In genomic region chr2:48950316-48950880, GRCm38 (mm10) we compare ENCODE assay signal across 9 mouse cellular contexts. TPM values are rescaled to one million over a fixed set of nuclear protein-coding genes. Genes with fewer than 3 reads are reported as not detected.
DNase-seq lines count a peak whose midpoint lies in the region; ATAC-seq lines count a peak whose summit lies in the region.
"Had no signal": no experiment of that assay in that cellular context is flagged by ENCODE, and none has a peak within 500 bp of the region (broad histone marks: within the 10 kb centered on the region; RNA-seq: fewer than 3 reads in every experiment).

No protein-coding gene starts in this region.

- H3K27ac ChIP-seq in embryonic facial prominence, embryonic 12.5 days, result peak overlapping the region; percentile 96
- H3K27ac ChIP-seq in intestine, embryonic 15.5 days, result peak overlapping the region; percentile 96
- peak overlapping the region; percentile 96 for H3K27ac ChIP-seq in midbrain, embryonic 13.5 days

- peak overlapping the region; percentile 60 for H3K4me2 ChIP-seq in embryonic facial prominence, embryonic 12.5 days (replicated peaks)
- H3K4me2 ChIP-seq in intestine, embryonic 15.5 days (replicated peaks), result peak overlapping the region; percentile 59
- peak overlapping the region; percentile 60 for H3K4me2 ChIP-seq in midbrain, embryonic 13.5 days (replicated peaks)

- H3K4me1 ChIP-seq in erythroblast, embryonic 14.5 days (ENCODE audit: control insufficient read depth), result peaks cover 22% of the 10 kb centered on the region
- peaks cover 4% of the 10 kb centered on the region for H3K4me1 ChIP-seq in embryonic facial prominence, embryonic 12.5 days
- H3K4me1 ChIP-seq in intestine, embryonic 15.5 days (replicated peaks), result peaks cover 3% of the 10 kb centered on the region; the same call in 1 of the 2 replicates
- peaks cover 22% of the 10 kb centered on the region for H3K4me1 ChIP-seq in midbrain, embryonic 13.5 days (replicated peaks)

- no peaks in the 10 kb centered on the region for H3K27me3 ChIP-seq in erythroblast, embryonic 14.5 days (ENCODE audit: control insufficient read depth)
- no peaks in the 10 kb centered on the region for H3K27me3 ChIP-seq in embryonic facial prominence, embryonic 12.5 days
- no peaks in the 10 kb centered on the region for H3K27me3 ChIP-seq in intestine, embryonic 15.5 days (replicated peaks)
- H3K27me3 ChIP-seq in midbrain, embryonic 13.5 days, result no peaks in the 10 kb centered on the region
- H3K27me3 ChIP-seq: Patski had no signal

- WGBS in embryonic facial prominence, embryonic 12.5 days, result 7% methylated on average over 6 of the region's 6 CpGs
- 5% methylated on average over 5 of the region's 6 CpGs for WGBS in intestine, embryonic 15.5 days
- 12% methylated on average over 5 of the region's 6 CpGs for WGBS in midbrain, embryonic 13.5 days

- ATAC-seq in erythroblast, adult 5-6 weeks (replicated peaks; ENCODE audit: low FRiP score, poor library complexity, severe bottlenecking), result no peak
- no peak for ATAC-seq in embryonic facial prominence, embryonic 12.5 days (ENCODE audit: insufficient number of reproducible peaks, insufficient read depth, low FRiP score, low TSS enrichment)
- ATAC-seq in intestine, embryonic 15.5 days, result no peak
- ATAC-seq in midbrain, embryonic 13.5 days, result no peak

- peak overlapping the region; percentile 79 for H3K4me3 ChIP-seq in erythroblast, embryonic 14.5 days (replicated peaks)
- H3K4me3 ChIP-seq in embryonic facial prominence, embryonic 12.5 days, result peak overlapping the region; percentile 83
- peak overlapping the region; percentile 92 for H3K4me3 ChIP-seq in intestine, embryonic 15.5 days (replicated peaks)
- peak overlapping the region; percentile 92 for H3K4me3 ChIP-seq in midbrain, embryonic 13.5 days (replicated peaks)

- peak overlapping the region; percentile 80 for H3K9ac ChIP-seq in embryonic facial prominence, embryonic 12.5 days
- H3K9ac ChIP-seq in intestine, embryonic 15.5 days, result peak overlapping the region; percentile 69
- peak overlapping the region; percentile 85 for H3K9ac ChIP-seq in midbrain, embryonic 13.5 days (replicated peaks)

- H3K36me3 ChIP-seq in erythroblast, embryonic 14.5 days (ENCODE audit: control insufficient read depth), result peaks cover 2% of the 10 kb centered on the region
- H3K36me3 ChIP-seq in embryonic facial prominence, embryonic 12.5 days, result no peaks in the 10 kb centered on the region
- H3K36me3 ChIP-seq in intestine, embryonic 15.5 days, result no peaks in the 10 kb centered on the region
- H3K36me3 ChIP-seq in midbrain, embryonic 13.5 days, result no peaks in the 10 kb centered on the region

- DNase-seq in A20 (ENCODE audit: low read depth, low spot score), result peak; percentile 56
- no peak for DNase-seq in right cerebral cortex, postnatal 4 days
- no peak for DNase-seq in natural killer cell, adult 2 months (ENCODE audit: low spot score in 2 of 2)

- no peaks in the 10 kb centered on the region for H3K9me3 ChIP-seq in erythroblast, embryonic 14.5 days (ENCODE audit: control insufficient read depth, low read length)
- H3K9me3 ChIP-seq in embryonic facial prominence, embryonic 12.5 days, result no peaks in the 10 kb centered on the region
- no peaks in the 10 kb centered on the region for H3K9me3 ChIP-seq in intestine, embryonic 15.5 days
- no peaks in the 10 kb centered on the region for H3K9me3 ChIP-seq in midbrain, embryonic 13.5 days

RNA-seq across cellular contexts. Expression of gene Orc4, which starts 0.3 kb away (rescaled TPM):
- polyA plus RNA-seq in erythroblast, embryonic 14.5 days (2012), result 0.58 and 1.0 TPM in 2 replicates
- total RNA-seq in erythroblast, adult 5-6 weeks (2015; ENCODE audit: low replicate concordance), result 71.3 and 73.0 TPM in 2 replicates
- total RNA-seq in erythroblast, adult 5-6 weeks (2017; ENCODE audit: low replicate concordance), result 33.1 and 36.5 TPM in 2 replicates
- polyA plus RNA-seq in embryonic facial prominence, embryonic 12.5 days (2016; fragmentation: Nextera tagmentation; extraction: Ambion mirVana), result 114 and 118 TPM in 2 replicates
- polyA plus RNA-seq in intestine, embryonic 15.5 days (2015; fragmentation: Nextera tagmentation; extraction: Ambion mirVana), result 85.8 and 99.5 TPM in 2 replicates
- 112 and 115 TPM in 2 replicates for polyA plus RNA-seq in midbrain, embryonic 13.5 days (2015; fragmentation: Nextera tagmentation; extraction: Ambion mirVana)

RNA-seq across cellular contexts. Expression of gene Mbd5, which starts 1.1 kb away (rescaled TPM):
- polyA plus RNA-seq in erythroblast, embryonic 14.5 days (2012), result 0.02 and 0.30 TPM in 2 replicates
- total RNA-seq in erythroblast, adult 5-6 weeks (2015; ENCODE audit: low replicate concordance), result 20.3 and 51.3 TPM in 2 replicates
- total RNA-seq in erythroblast, adult 5-6 weeks (2017; ENCODE audit: low replicate concordance), result 12.9 and 32.1 TPM in 2 replicates
- polyA plus RNA-seq in embryonic facial prominence, embryonic 12.5 days (2016; fragmentation: Nextera tagmentation; extraction: Ambion mirVana), result 29.8 and 30.8 TPM in 2 replicates
- polyA plus RNA-seq in intestine, embryonic 15.5 days (2015; fragmentation: Nextera tagmentation; extraction: Ambion mirVana), result 18.5 and 19.3 TPM in 2 replicates
- 40.2 and 41.0 TPM in 2 replicates for polyA plus RNA-seq in midbrain, embryonic 13.5 days (2015; fragmentation: Nextera tagmentation; extraction: Ambion mirVana)

Comparison
In these comparisons a context has a peak if more than half of its experiments do, and no peak if none do; other contexts are left out.
1. RNA of gene Orc4, which starts 0.3 kb away (polyA plus RNA-seq): 114 to 118 TPM in embryonic facial prominence, embryonic 12.5 days, 112 to 115 TPM in midbrain, embryonic 13.5 days and 85.8 to 99.5 TPM in intestine, embryonic 15.5 days; 0.58 to 1.0 TPM in erythroblast, embryonic 14.5 days; every median in the first group is over 10 times any median in the second.
2. RNA of gene Mbd5, which starts 1.1 kb away (polyA plus RNA-seq): 40.2 to 41.0 TPM in midbrain, embryonic 13.5 days, 29.8 to 30.8 TPM in embryonic facial prominence, embryonic 12.5 days and 18.5 to 19.3 TPM in intestine, embryonic 15.5 days; 0.02 to 0.30 TPM in erythroblast, embryonic 14.5 days; every median in the first group is over 10 times any median in the second.
3. Peak in every context shown above with its lines, with median percentiles within 50 percentile points of each other: H3K4me3 ChIP-seq, H3K27ac ChIP-seq, H3K4me2 ChIP-seq and H3K9ac ChIP-seq.